Mouse (Mus musculus): ENCODE results near the gene 4930579F01Rik.

- TF ChIP-seq EP300 (IDR thresholded peaks at IDR 0.05; ENCODE audit: low read depth) (no peak), CTCF (IDR thresholded peaks at IDR 0.05; ENCODE audit: low read depth) (no peak)
Measured at GRCm38 (mm10) chr3:138231531-138231930, 37.9 kb upstream of the 4930579F01Rik start.
